Mouse (Mus musculus) spleen, postnatal 14 days (tissue): ENCODE measurements around the gene Elk4.
A peak's percentile ranks its signal among the peaks of the same experiment; 100 is the strongest.

Experiments used
- DNase-seq, 2 experiments: peaks; one replicate each; pipeline ENCODE4 v3.0.0; 2021 to 2022; ENCODE audit warnings: low spot score in 2 of 2

The Elk4 gene

DNA sequence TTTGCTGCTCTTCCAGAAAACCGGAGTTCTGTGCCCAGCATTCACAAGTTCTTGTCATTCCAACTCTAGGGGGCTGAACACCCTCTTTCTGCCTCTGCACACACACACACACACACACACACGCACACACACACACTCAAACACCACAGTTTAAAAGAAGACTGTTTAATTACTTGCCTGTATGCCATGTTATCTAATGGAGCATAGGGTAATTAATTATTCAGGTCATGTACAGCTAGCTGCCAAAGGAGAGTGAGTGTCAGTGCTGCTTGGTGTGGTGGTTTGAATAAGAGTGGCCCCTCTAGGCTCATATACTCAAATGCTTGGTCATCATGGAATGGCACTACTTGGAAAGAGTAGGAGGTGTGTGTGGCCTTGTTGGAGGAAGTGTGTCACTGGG is 23.6 kb upstream of the Elk4 start:
- no peak for DNase-seq

DNA sequence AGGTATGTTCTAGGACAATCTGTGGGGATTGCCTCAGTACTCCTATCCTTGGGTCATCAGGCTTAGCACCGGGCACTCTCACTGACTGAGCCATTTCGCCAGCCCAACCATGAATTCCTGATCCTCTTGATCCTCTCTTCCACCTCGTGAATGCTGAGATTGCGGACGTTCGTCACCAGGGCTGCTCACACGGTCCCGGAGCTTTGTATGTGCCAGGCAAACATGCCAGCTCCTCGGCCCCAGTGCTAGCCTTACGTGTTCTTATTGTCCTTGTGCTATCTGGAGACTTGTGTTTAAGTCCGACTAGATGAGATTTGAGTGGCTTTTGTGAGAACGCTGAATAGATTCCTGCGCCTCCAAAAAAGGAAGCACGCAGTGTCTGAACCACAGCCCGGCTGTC is 20.0 kb upstream of the Elk4 start:
- DNase-seq = no peak

GRCm38 (mm10) chr1:131989476-131989875 is 17.9 kb upstream of the Elk4 start:
- DNase-seq = no peak

DNA sequence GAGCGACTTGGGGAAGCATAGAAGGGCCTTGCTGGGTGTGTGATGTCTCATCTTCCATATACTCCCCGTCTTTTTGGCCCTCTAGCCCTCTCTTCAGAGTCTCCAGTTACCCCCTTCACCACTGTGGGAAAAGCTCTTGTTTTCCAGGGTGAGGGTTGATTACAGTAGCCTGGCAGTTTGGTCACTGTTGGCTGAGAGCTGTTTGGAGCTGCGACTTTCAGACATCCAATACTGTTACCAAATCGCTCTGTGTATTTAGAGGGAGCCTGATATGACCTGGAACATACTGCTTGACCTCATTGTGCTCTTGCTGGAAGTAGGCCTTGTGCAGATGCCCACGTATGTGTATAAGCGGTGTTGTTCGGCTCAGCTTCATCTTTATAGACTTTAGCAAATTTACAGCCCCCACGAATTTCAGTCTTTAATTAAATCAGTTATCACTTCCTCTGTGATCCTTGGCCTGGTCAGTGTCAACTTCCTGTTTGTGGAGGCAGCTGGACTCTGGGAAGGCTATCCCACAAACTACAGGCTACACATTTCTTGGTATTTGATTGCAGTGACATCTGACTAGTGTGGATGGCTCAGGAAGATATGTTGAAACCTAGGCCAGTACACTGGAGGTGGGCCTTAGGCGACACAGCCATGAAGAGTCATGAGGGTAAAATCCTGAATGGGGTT is 17.2 kb upstream of the Elk4 start:
- no peak for DNase-seq

DNA sequence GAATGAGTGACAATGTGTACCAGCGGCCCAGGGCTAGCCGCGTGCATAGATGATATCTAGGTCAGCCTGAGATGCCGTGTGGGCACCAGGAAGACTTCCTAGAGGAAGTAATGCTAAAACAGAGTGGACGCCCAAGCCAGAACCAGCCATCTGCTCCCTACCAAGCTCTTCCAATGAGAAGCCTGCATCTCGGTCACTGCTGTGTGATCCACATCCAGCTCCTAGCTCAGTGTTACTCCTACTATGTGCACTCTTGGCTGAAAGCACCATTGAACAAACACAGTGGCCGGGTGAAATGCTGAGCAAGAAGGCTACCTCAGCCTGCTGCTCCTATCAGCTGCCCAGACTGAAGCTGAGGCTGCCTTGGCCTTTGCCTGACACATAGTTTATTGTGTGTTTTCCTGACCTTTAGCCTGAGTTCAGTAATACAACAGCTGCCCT is 14.8 kb upstream of the Elk4 start:
- no peak for DNase-seq

DNA sequence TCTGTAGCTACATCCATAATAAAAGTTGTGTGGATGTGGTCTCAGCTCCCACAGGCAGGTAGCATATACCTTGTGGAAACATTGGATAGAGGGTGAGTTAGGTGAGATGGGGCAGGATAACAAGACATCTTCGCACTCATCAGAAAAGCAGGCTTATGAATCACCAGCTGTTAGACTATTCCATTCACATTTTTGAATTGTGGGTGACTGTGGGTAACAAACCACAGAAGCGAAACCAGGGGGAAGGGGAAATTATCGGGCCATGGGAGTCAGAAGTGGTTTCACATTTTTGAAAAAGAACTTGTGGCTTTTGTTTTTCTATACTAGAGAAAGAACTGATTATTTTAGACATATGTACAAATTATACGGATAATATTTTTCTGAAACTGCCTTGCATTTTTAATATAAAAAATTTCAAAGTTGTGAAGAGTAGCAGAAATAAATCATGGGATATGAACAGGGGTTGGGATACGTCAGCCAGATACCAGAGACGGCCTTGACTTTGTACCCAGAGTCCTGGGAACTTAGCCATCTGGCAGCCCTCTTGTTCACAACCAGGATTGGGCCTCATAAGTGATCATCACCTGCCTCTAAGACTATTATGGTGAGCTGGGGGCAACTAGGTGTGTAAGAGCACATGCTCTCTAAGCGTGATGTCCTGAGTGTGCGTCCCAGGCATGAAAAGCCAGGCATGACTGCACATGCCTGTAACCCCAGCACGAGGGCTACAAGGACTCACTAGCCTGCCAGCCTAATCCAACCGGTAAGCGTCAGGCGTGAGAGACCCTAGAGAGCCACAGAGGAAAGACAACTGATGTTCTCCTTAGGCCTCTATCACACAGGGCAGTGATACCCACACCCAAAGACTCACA is 14.0 kb upstream of the Elk4 start:
- DNase-seq = no peak

DNA sequence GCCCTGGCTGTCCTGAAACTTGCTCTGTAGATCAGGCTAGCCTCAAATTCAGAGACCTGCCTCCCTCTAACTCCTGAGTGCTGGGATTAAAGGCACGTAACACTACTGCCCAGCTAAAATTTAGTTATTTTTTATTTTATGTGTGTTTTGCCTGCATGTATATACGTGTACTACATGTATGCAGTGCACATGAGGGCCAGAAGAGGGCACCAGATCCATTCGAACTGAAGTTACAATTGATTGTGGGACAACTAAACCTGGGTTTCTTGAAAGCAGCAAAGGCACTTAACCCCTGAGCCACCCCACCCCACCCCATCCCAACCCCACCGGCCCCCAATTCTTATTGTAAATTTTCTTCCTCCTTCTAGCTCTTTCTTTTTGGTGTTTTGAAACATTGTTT is 12.3 kb upstream of the Elk4 start:
- DNase-seq = peak; percentile 54 to 76

GRCm38 (mm10) chr1:132000506-132000905 is 6.9 kb upstream of the Elk4 start:
- no peak for DNase-seq

DNA sequence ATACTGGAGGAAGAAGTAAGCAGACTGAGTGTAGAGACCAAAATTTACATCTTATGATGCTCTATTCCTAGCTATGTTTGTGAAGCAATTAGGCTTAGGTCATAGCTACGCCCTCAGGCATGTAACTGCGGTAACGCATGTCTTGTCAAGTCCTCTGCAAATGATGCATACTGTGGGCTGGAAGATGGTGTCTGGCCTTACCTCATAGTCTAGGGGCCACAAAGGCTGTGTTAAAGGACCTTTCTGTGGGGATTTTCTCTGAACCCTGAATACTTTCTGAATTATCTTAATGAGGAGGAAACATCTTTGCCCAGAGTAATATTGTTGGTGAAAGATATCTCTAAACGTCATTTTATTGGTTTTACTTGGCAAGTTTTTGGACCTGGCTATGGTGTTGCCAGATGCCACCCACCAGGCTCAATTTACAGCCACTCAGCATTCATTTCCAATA is 5.5 kb upstream of the Elk4 start:
- no peak for DNase-seq

DNA sequence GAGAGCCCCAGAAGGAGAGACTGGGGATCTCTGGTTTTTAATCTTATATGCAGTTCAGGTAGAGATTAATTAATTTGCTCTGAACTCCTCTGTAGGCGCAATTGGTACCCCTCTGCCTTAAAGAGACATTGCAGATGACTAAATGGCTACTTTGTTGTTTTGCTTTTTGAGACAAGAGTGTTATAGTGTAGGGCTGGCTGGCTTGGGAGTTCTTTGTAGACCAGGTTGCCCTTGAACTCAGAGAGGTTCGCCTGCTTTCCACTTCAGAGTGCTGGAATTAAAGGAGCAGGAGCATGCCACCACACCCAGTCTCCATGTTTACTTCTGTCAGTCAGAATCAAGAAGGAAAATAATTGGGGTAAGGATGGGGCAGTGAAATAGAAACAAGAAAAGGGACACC is 4.3 kb upstream of the Elk4 start:
- no peak for DNase-seq

- DNase-seq = no peak
Observed at GRCm38 (mm10) chr1:132003817-132004216, 3.6 kb upstream of the Elk4 start.

DNA sequence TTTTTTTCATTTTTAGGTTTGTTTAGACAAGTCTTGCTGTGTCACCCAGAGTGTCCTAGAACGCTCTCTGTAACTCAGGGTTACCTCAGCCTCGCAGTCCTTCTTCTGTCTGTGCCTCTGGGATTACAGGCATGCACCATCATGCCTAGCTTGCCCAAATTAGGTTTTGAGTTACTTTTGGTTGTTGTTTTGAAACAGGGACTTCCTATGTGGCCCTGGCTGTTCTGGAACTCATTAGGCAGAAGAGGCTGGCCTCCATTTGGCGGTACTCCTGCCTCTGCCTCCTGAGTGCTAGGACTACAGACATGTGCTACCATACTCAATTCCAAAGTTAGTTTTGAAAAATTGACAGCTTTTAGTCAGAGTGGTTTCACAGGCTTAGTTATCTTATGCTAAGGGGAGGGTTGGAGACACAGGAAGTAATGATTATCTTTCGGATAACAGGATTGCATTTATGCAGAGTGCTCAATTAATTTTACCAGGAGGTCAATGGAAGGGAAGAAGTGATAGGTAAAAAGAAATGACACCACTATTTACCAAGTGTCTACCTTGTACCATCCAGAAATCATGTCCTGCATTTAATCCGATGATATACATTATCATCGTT is 2.7 kb upstream of the Elk4 start:
- DNase-seq = no peak

GRCm38 (mm10) chr1:132005466-132005865 is 1.9 kb upstream of the Elk4 start:
- no peak for DNase-seq

DNA sequence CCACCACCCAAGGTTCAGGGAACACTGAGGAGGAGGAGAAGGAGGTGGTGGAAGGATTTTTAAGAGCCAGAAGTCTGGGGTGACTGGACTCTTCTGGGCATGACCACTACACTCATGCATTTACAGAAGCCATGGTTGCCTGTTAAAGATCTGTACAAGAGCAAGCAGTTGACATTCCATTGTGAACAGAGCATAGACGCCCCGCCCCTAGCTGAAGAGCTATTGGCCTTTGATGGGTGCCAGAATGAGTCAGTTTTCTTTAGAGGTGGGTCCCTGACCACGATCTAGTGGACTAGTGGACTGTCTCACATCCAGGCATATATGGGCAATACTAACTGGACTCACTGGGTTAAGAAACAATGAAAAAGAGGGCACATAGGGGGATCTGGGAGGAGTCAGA is 1.4 kb upstream of the Elk4 start:
- DNase-seq = no peak

- DNase-seq = no peak
Observed at GRCm38 (mm10) chr1:132006721-132007120, 686 bp upstream of the Elk4 start.

GRCm38 (mm10) chr1:132007828-132008827 is 721 bp downstream of the Elk4 start:
- DNase-seq = peak; percentile 84 to 87

- DNase-seq = no peak
Observed at GRCm38 (mm10) chr1:132008881-132009644, 1.7 kb downstream of the Elk4 start.

GRCm38 (mm10) chr1:132010632-132011501 is 3.5 kb downstream of the Elk4 start:
- peak in 1 of 2 experiments; percentile 43 for DNase-seq

GRCm38 (mm10) chr1:132011785-132012184 is 4.4 kb downstream of the Elk4 start:
- DNase-seq = no peak

DNA sequence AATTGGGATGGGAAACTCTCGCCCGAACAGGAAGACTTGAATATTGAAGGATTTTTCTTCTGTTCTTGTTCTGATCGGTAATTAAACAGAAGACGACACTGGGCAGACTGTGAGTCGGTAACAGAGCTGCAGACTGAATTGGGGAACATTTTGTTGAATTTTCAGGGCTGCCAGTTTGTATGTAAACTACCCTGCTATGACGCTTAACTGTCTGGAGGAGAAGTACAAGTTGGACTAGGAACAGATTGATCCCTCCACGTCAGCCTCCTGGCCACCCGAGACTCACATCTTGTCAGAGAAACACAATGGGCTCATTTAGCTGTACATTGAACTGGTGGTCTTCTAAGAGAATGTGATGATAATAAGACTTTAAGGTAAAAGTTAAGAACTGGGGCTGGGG is 5.5 kb downstream of the Elk4 start:
- DNase-seq = no peak
